14 mouse cellular contexts compared by ENCODE assay signal in the genomic region with DNA sequence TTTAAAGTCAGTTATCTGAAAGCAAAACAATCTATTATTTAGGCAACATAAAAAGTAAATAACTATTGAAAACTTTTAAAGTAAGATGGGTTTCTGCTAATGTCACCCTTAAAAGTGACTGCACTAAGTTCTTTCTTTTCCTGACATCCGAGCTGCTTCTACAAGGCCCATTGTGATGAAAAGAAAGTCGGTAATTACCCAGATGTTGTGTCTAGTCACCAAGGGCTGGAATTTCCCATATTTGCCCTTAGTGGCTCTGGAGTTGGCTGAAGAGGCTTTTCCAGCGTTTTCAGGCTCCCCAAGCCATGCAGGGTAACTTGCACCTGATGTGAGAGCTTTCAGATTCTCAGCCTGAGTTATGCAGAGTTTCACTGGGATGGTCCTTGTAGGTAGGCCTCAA.
"Had no signal": no experiment of that assay in that cellular context is flagged by ENCODE, and none has a peak within 500 bp of the region (broad histone marks: within the 10 kb centered on the region; RNA-seq: fewer than 3 reads in every experiment).

No protein-coding gene starts in this region.

- ATAC-seq: intestine, embryonic 15.5 days; midbrain, embryonic 15.5 days had no signal

- H3K4me3 ChIP-seq: intestine, embryonic 15.5 days; layer of hippocampus, adult 2 months; liver, embryonic 15.5 days; midbrain, embryonic 15.5 days; neural tube, embryonic 12.5 days had no signal

- H3K27ac ChIP-seq: intestine, embryonic 15.5 days; layer of hippocampus, adult 2 months; liver, embryonic 15.5 days; midbrain, embryonic 15.5 days; neural tube, embryonic 12.5 days; stomach, postnatal 0 days had no signal

- H3K4me2 ChIP-seq: intestine, embryonic 15.5 days; liver, embryonic 11.5 days; liver, embryonic 15.5 days; midbrain, embryonic 15.5 days; neural tube, embryonic 12.5 days had no signal

- H3K9ac ChIP-seq: intestine, embryonic 15.5 days; liver, embryonic 15.5 days; midbrain, embryonic 15.5 days; neural tube, embryonic 12.5 days had no signal

- H3K4me1 ChIP-seq: midbrain, embryonic 15.5 days; neural tube, embryonic 12.5 days had no signal

- DNase-seq: kidney, adult 18-20 months; kidney, postnatal 10 days; kidney, postnatal 4 days; left cerebral cortex, postnatal 4 days; lung, postnatal 14 days; thymus, adult 2 months; thymus, postnatal 25 days had no signal

- H3K9me3 ChIP-seq: intestine, embryonic 15.5 days; liver, embryonic 15.5 days; midbrain, embryonic 15.5 days; neural tube, embryonic 12.5 days had no signal

- H3K36me3 ChIP-seq: intestine, embryonic 15.5 days; liver, embryonic 15.5 days; midbrain, embryonic 15.5 days; neural tube, embryonic 12.5 days had no signal

- H3K27me3 ChIP-seq: intestine, embryonic 15.5 days; liver, embryonic 15.5 days; midbrain, embryonic 15.5 days; neural tube, embryonic 12.5 days had no signal
